Mouse (Mus musculus): ENCODE data around the gene Nod2. TPM values are rescaled to one million over a fixed set of nuclear protein-coding genes. Genes with fewer than 3 reads are reported as not detected.
A peak's percentile ranks its signal among the peaks of the same experiment; 100 is the strongest.

Nod2 gene
- polyA plus RNA-seq, 1 experiment from 2014 or later, result 0.04 TPM

DNA sequence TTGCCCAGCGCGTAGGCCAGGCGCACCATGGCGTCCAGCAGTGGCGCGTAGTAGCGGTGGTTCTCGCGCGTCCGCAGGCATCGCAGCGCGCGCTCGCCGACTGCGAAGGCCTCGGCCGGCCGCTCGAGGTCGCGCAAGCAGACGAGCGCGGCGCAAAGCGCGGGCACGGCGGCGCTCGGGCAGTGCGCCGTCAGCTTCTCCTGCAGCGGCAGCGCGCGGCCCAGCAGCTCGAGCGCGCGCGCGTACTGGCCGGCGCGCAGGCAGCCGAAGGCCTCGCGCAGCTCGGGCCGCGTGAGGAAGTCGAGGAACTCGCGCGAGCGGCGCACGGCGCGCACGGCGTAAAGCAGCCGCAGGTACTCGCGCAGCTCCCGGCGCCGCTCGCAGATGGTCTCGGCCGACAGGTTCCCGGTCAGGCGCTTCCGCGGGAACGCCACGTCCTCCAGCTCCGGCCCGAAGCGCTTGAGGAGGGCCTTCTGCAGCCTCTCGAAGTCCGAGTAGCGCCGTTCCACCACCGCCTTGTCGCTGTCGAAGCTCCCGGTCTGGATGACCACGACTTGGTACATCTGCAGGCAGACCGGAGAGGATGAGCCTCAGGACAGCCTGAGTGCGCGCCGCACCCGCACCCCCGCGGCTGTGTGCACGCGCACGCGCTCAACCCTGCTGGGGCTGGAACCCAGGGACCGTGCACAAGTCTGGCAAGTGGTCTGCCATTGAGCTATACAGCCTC lies 19.7 kb upstream of the Nod2 start:
- no peak overlapping the region for H3K27ac ChIP-seq (ENCODE audit: low read depth, low read length)
- peak overlapping the region; percentile 53 for H3K4me3 ChIP-seq (ENCODE audit: low read depth, low read length)
- H3K9me3 ChIP-seq (ENCODE audit: control insufficient read depth, low read length), result no peaks in the 10 kb centered on the region
- DNase-seq (ENCODE audit: low spot score, missing footprints) (peak; percentile 98), ATAC-seq (ENCODE audit: low FRiP score) (peak; percentile 88)
- peaks cover 3% of the 10 kb centered on the region; the same call in 1 of the 2 replicates for H3K4me1 ChIP-seq (ENCODE audit: control insufficient read depth, insufficient read depth, low read length)
- H3K9ac ChIP-seq (ENCODE audit: low read length), result peak overlapping the region; percentile 80
- peak overlapping the region; percentile 93 for H3K4me2 ChIP-seq
- no peaks in the 10 kb centered on the region for H3K36me3 ChIP-seq (ENCODE audit: control insufficient read depth, insufficient read depth, low read length)
- under 1% methylated on average over 105 of the region's 105 CpGs for WGBS
- H3K27me3 ChIP-seq (ENCODE audit: control insufficient read depth, insufficient read depth, low read length), result peaks cover 8% of the 10 kb centered on the region

DNA sequence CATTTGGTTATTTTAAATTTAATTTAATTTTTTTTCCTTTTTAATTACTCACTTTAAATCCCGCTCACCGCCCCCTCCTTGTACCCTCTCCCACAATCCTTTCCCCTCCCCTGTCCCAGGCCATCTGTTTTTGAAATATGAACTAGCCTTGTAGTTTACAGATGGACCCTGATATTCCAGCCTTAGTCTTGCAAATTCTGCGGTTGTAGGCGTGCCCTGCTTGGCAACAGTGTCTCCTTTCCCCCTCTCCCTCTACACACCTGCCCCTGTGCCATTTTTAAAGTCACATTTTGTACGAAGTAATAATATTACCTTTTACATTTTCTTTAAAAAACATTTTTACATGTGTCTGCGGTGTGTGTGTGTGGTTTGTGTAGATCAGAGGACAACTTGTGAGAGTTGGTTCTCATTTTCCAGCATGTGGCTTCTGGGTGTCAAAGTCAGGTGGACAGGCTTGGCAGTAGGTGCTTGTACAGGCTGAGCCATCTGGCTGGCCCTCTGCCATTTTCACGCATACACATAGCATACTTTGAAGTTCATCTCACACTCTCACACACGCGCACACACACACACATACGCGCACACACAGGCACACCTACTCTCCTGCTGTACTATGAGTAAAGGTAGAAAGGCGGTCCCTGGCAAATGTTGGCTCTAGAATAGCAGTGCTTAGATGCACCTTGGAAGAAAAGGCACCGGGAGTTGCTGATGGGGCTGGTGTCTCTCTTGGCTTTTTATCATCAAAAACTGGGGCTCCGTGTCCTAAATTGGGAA lies 18.9 kb upstream of the Nod2 start:
- Histone ChIP-seq H3K36me3 (ENCODE audit: control insufficient read depth, insufficient read depth, low read length) (no peaks in the 10 kb centered on the region), H3K4me2 (peak overlapping the region; percentile 93), H3K27me3 (ENCODE audit: control insufficient read depth, insufficient read depth, low read length) (peaks cover 8% of the 10 kb centered on the region), H3K4me1 (ENCODE audit: control insufficient read depth, insufficient read depth, low read length) (peaks cover 3% of the 10 kb centered on the region; the same call in 1 of the 2 replicates), H3K9me3 (ENCODE audit: control insufficient read depth, low read length) (no peaks in the 10 kb centered on the region), H3K9ac (ENCODE audit: low read length) (peak overlapping the region; percentile 80), H3K4me3 (ENCODE audit: low read depth, low read length) (peak overlapping the region; percentile 53), H3K27ac (ENCODE audit: low read depth, low read length) (no peak overlapping the region)
- WGBS, result 62% methylated on average over 14 of the region's 14 CpGs
- no peak for DNase-seq (ENCODE audit: low spot score, missing footprints)
- ATAC-seq (ENCODE audit: low FRiP score), result no peak

DNA sequence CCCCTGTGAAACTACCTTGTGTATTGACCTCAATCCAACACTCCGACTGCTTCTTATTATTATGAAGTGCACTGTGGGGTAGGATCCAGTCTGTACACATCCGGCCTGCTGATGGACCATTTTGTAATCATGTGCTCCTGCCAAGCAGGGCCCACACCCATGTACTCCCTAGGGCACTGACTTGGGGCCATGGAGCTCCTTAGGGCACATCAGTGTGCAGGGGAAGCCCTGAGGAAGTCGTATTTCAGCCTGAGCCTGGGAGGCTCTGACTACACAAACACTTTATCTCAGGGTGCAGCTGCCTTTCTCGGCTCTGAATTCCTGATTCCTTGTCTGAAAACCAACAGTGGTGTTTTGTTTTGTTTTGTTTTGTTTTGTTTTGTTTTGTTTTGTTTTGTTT lies 16.9 kb upstream of the Nod2 start:
- H3K9me3 ChIP-seq (ENCODE audit: control insufficient read depth, low read length), result no peaks in the 10 kb centered on the region
- DNase-seq (ENCODE audit: low spot score, missing footprints) (peak; percentile 2), ATAC-seq (ENCODE audit: low FRiP score) (no peak)
- H3K4me2 ChIP-seq, result no peak overlapping the region
- H3K4me1 ChIP-seq (ENCODE audit: control insufficient read depth, insufficient read depth, low read length), result peaks cover 3% of the 10 kb centered on the region; the same call in 1 of the 2 replicates
- H3K4me3 ChIP-seq (ENCODE audit: low read depth, low read length), result no peak overlapping the region
- 85% methylated on average over 4 of the region's 4 CpGs for WGBS
- no peaks in the 10 kb centered on the region for H3K36me3 ChIP-seq (ENCODE audit: control insufficient read depth, insufficient read depth, low read length)
- no peak overlapping the region for H3K9ac ChIP-seq (ENCODE audit: low read length)
- H3K27me3 ChIP-seq (ENCODE audit: control insufficient read depth, insufficient read depth, low read length), result peaks cover 8% of the 10 kb centered on the region
- no peak overlapping the region for H3K27ac ChIP-seq (ENCODE audit: low read depth, low read length)

DNA sequence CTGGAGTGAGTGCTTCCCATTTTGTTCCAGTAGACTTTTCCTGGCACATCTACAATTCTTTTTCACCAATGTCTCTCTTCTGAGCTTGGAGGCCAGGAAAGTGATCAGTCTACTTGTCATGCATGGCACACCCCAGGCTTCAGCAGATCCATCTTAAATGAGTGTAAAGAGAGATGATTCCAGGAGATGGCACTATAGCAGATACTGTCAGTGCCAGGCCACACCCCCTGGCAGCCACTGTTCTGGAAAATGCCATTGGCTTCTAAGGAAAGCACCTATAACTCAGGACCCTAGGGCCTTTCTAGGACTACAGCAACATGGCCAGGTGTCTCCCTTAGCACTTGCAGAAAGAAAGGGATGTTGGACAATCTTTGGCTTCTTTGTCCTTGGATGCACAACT lies 16.0 kb upstream of the Nod2 start:
- Histone ChIP-seq H3K36me3 (ENCODE audit: control insufficient read depth, insufficient read depth, low read length) (no peaks in the 10 kb centered on the region), H3K9ac (ENCODE audit: low read length) (no peak overlapping the region), H3K4me2 (no peak overlapping the region), H3K4me1 (ENCODE audit: control insufficient read depth, insufficient read depth, low read length) (peaks cover 3% of the 10 kb centered on the region; the same call in 1 of the 2 replicates), H3K27me3 (ENCODE audit: control insufficient read depth, insufficient read depth, low read length) (peaks cover 4% of the 10 kb centered on the region), H3K4me3 (ENCODE audit: low read depth, low read length) (no peak overlapping the region), H3K27ac (ENCODE audit: low read depth, low read length) (no peak overlapping the region), H3K9me3 (ENCODE audit: control insufficient read depth, low read length) (no peaks in the 10 kb centered on the region)
- no peak for ATAC-seq (ENCODE audit: low FRiP score)
- peak; percentile 73 for DNase-seq (ENCODE audit: low spot score, missing footprints)

DNA sequence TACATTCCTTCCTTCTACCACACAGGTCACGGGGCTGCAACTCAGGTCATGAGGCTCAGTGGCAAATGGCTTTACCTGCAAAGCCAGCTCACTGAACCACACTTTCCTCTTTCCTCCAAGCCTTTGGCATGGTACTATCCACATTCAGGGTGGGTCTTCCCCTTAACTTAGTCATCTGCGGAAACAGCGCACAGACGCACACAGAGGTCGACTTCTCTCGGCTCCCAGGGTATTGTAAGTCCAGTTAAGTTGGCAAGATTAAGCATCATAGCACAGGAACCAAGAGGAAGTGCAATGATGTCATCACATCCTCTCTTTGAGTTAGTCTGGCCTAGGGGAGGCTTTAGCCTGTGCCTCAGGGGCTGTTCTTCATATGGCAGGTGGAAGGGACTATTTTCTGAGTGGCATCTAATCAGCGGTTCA lies 13.8 kb upstream of the Nod2 start:
- Histone ChIP-seq H3K4me2 (no peak overlapping the region), H3K9me3 (ENCODE audit: control insufficient read depth, low read length) (no peaks in the 10 kb centered on the region)
- WGBS, result 88% methylated on average over 7 of the region's 7 CpGs

DNA sequence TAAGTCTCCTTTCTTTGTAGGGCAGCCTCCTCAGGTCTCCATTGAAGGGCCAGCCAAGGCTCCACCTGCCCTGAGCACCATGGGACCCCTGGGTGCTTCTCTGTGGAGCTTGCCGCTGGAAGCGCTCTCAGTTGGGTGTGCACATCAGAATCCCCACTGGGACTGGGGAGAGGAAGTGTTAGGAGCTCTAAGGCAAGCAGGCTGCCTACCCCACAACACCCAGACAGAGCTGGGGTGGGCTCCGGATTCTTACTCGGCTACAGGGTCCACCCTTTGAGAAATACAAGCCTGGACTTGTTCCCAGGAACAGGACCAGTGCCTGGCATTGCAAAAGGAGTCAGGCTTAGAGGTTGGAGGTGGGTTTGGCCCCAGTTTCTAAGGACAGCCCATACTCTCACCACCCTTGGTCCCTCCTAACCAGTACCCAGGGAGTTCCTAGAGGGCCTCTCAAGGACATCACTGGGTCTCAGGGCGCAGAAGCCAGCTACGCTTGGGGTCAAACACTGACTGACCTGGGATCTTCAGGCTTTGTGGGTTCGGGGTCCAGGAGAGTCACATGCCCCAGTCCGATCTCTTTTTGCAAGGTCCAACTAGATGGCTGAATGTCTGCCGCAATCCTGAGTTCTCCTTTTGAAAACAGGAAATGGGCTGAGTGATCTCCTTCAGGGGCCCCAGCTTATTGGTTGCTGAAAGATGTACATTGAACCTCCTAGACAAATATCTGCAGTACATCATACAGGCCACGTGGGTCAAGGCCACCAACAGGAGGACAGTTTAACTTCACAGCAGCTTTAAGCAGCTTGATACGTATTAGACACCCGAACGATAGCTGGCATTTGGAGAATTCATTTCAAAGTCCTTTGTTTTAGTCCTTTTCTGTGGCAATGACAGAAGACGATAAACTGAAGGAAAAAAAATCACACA lies 11.4 kb upstream of the Nod2 start, which contains the start of gene Snx20:
Snx20 (minus strand) TSS at position 655 of the 924 bp plus-strand sequence.
- Histone ChIP-seq H3K27me3 (ENCODE audit: control insufficient read depth, insufficient read depth, low read length) (no peaks in the 10 kb centered on the region), H3K27ac (ENCODE audit: low read depth, low read length) (no peak within 1 kb of the TSS), H3K4me1 (ENCODE audit: control insufficient read depth, insufficient read depth, low read length) (no peaks in the 10 kb centered on the region), H3K4me2 (no peak within 1 kb of the TSS), H3K36me3 (ENCODE audit: control insufficient read depth, insufficient read depth, low read length) (no peaks in the 10 kb centered on the region), H3K9me3 (ENCODE audit: control insufficient read depth, low read length) (no peaks in the 10 kb centered on the region), H3K9ac (ENCODE audit: low read length) (no peak within 1 kb of the TSS), H3K4me3 (ENCODE audit: low read depth, low read length) (no peak within 1 kb of the TSS)
- 86% methylated on average over 14 of the region's 14 CpGs for WGBS
- no peak for ATAC-seq (ENCODE audit: low FRiP score)
- peak; percentile 73 for DNase-seq (ENCODE audit: low spot score, missing footprints)

More for the DNA sequence above, 13.8 kb upstream of the Nod2 start:
- H3K9ac ChIP-seq (ENCODE audit: low read length), result no peak overlapping the region
- H3K27ac ChIP-seq (ENCODE audit: low read depth, low read length), result no peak overlapping the region
- DNase-seq (ENCODE audit: low spot score, missing footprints) (no peak), ATAC-seq (ENCODE audit: low FRiP score) (no peak)
- H3K36me3 ChIP-seq (ENCODE audit: control insufficient read depth, insufficient read depth, low read length), result no peaks in the 10 kb centered on the region
- H3K27me3 ChIP-seq (ENCODE audit: control insufficient read depth, insufficient read depth, low read length), result 0 out of 2 replicates have a peak, but pooled peaks cover 1% of the 10 kb centered on the region
- H3K4me3 ChIP-seq (ENCODE audit: low read depth, low read length), result no peak overlapping the region
- H3K4me1 ChIP-seq (ENCODE audit: control insufficient read depth, insufficient read depth, low read length), result no peaks in the 10 kb centered on the region

DNA sequence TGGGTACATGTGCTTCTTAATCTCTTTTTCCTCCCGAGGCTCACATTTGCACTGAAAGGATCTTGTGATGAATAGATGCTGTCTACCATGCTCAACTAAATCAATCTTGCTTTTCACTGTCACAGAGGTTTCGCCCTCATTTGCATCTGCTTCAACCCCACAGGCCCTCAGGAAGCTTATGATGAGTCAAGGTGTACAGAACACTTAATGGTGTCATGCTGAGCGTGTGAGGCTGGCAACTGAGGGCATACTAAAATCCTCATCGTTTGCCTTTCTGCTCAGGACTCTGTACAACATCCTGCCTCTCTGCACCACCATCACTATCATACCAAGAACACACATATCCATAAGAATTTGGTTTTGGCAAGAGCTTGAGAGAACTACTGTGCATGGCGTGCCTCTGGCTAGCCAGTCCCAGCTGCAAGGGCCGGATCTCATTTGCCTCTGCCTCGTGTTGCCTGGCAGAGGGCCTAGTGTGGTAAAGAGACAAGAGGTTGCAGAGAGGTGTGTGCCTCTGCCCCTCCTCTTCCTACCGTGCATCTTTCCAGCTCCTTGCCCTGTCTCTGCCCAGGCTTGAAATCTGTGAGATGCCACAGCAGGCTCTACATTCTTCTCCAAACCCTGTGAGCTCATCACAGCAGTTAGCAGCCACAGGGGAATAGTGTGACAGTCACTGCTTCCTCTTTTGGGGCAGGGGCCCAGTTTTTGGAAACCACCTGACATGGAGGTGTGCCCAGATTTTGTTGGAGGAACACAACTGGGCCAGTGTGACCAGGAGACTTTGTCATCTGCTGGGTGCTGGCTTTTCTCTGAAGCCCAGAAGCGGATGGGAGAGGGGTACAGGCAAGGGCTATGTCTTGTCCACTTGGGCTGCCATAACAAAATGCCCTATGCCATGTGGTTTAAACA lies 9.8 kb upstream of the Nod2 start:
- no peaks in the 10 kb centered on the region for H3K4me1 ChIP-seq (ENCODE audit: control insufficient read depth, insufficient read depth, low read length)
- DNase-seq (ENCODE audit: low spot score, missing footprints) (peak; percentile 57), ATAC-seq (ENCODE audit: low FRiP score) (no peak)
- no peaks in the 10 kb centered on the region for H3K9me3 ChIP-seq (ENCODE audit: control insufficient read depth, low read length)
- no peak overlapping the region for H3K9ac ChIP-seq (ENCODE audit: low read length)
- WGBS, result 79% methylated on average over 9 of the region's 9 CpGs
- H3K27me3 ChIP-seq (ENCODE audit: control insufficient read depth, insufficient read depth, low read length), result no peaks in the 10 kb centered on the region
- no peak overlapping the region for H3K4me3 ChIP-seq (ENCODE audit: low read depth, low read length)
- H3K27ac ChIP-seq (ENCODE audit: low read depth, low read length), result no peak overlapping the region
- H3K4me2 ChIP-seq, result no peak overlapping the region
- H3K36me3 ChIP-seq (ENCODE audit: control insufficient read depth, insufficient read depth, low read length), result no peaks in the 10 kb centered on the region

DNA sequence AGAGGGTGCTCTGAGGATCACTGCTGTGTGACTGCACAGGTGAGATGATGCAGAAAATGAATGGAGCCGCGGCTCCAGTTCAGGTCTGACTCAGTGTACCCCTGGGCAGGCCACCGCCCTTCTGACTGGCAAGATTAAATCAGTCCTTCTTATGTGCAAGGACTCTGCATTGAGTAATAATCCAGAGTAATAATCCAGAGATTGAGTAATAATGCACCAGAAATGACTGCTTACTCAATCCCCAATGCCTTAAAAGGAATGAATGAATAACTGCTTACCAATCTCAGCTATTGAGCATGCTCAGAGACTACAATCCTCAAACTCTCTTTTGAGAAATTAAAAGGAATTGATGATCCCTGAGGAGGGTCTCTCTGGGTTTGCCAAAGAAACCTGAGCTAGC lies 8.2 kb upstream of the Nod2 start:
- no peak for ATAC-seq (ENCODE audit: low FRiP score)
- no peak overlapping the region for H3K9ac ChIP-seq (ENCODE audit: low read length)
- no peaks in the 10 kb centered on the region for H3K9me3 ChIP-seq (ENCODE audit: control insufficient read depth, low read length)
- H3K36me3 ChIP-seq (ENCODE audit: control insufficient read depth, insufficient read depth, low read length), result no peaks in the 10 kb centered on the region
- no peak for DNase-seq (ENCODE audit: low spot score, missing footprints)
- 93% methylated on average over 3 of the region's 3 CpGs for WGBS
- H3K27ac ChIP-seq (ENCODE audit: low read depth, low read length), result no peak overlapping the region
- H3K4me2 ChIP-seq, result no peak overlapping the region
- H3K27me3 ChIP-seq (ENCODE audit: control insufficient read depth, insufficient read depth, low read length), result no peaks in the 10 kb centered on the region
- H3K4me3 ChIP-seq (ENCODE audit: low read depth, low read length), result no peak overlapping the region
- H3K4me1 ChIP-seq (ENCODE audit: control insufficient read depth, insufficient read depth, low read length), result no peaks in the 10 kb centered on the region
